Mouse (Mus musculus): ENCODE measurements around the gene Calcoco2. TPM values are rescaled to one million over a fixed set of nuclear protein-coding genes. Genes with fewer than 3 reads are reported as not detected.
"Not testable (repeated sequence)": the region's sequence is repeated elsewhere in the genome, so short reads cannot be mapped to it uniquely, and the experiment has no call there.

The Calcoco2 gene
- polyA plus RNA-seq, 1 experiment from 2014 or later: not detected

DNA sequence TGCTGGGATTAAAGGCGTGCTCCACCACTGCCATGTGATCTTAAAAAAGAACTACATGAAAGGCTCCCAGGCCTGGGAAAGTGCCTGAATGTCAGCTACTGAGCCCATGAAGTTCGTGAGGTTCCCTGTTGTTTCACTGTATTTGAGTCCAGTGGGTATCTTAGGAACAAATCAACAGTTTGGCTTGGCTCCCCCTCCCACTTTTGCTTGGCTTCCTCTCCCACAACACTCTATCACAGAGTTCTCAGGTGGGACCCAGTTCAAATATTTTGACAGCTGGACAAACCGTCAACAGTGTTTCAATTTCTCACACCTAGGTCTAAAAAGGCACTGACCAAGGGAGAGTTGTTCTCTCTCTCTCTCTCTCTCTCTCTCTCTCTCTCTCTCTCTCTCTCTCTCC, 7.6 kb upstream of the Calcoco2 start:
- H3K4me3 ChIP-seq (replicated peaks): no peak overlapping the region
- no peaks in the 10 kb centered on the region for H3K9me3 ChIP-seq (replicated peaks)
- H3K4me2 ChIP-seq: no peak overlapping the region
- peaks cover 3% of the 10 kb centered on the region; the same call in 1 of the 2 replicates for H3K4me1 ChIP-seq (replicated peaks)
- no peaks in the 10 kb centered on the region for H3K36me3 ChIP-seq (replicated peaks)
- 49% methylated on average over 3 of the region's 3 CpGs for WGBS (ENCODE audit: insufficient replicate concordance)
- peaks cover 42% of the 10 kb centered on the region for H3K27me3 ChIP-seq
- H3K9ac ChIP-seq: no peak overlapping the region
- no peak for ATAC-seq (ENCODE audit: insufficient read depth)
- H3K27ac ChIP-seq (replicated peaks): no peak overlapping the region

DNA sequence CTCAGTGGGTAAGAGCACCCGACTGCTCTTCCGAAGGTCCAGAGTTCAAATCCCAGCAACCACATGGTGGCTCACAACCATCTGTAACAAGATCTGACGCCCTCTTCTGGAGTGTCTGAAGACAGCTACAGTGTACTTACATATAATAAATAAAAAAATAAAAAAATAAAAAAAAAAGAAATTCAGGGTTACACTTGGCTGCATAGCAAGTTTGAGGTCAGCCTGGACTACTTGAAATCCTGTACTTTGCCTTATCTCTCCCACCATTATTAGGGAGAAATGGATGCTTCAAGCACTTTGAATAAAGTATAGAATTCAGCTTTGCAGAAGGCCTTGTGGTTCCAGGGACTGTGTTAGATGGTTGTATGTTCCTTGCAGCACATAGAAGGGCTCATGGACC, 5.2 kb upstream of the Calcoco2 start:
- not testable (repeated sequence) for H3K9ac ChIP-seq; H3K4me1 ChIP-seq (replicated peaks); H3K9me3 ChIP-seq (replicated peaks); H3K4me3 ChIP-seq (replicated peaks); ATAC-seq (ENCODE audit: insufficient read depth); H3K36me3 ChIP-seq (replicated peaks); H3K27ac ChIP-seq (replicated peaks); H3K4me2 ChIP-seq
- peaks cover 29% of the 10 kb centered on the region; the same call in 1 of the 2 replicates for H3K27me3 ChIP-seq
- WGBS (ENCODE audit: insufficient replicate concordance): 51% methylated on average over 3 of the region's 3 CpGs

DNA sequence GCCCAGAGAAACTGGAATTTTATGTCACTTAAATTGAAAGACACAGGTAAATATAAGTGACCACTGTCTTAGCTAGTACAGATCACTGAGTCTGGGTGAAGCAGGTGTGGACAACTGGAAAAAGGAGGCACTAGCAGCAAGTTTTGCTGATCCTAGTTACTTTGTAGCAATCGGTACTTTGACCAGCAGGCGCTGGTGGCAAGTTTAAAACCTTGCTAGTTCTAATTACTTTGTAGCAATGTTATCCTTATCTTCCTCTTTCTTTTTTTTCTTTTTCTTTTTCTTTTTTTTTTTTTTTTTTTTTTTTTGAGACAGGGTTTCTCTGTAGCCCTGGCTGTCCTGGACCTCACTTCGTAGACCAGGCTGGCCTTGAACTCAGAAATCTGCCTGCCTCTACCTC, 4.4 kb upstream of the Calcoco2 start:
- WGBS (ENCODE audit: insufficient replicate concordance): 64% methylated on average over 3 of the region's 3 CpGs
- peaks cover 25% of the 10 kb centered on the region for H3K27me3 ChIP-seq
- H3K4me1 ChIP-seq (replicated peaks): no peaks in the 10 kb centered on the region
- H3K9ac ChIP-seq: no peak overlapping the region
- no peak for ATAC-seq (ENCODE audit: insufficient read depth)
- H3K4me3 ChIP-seq (replicated peaks): no peak overlapping the region
- no peaks in the 10 kb centered on the region for H3K9me3 ChIP-seq (replicated peaks)
- no peak overlapping the region for H3K27ac ChIP-seq (replicated peaks)
- H3K4me2 ChIP-seq: no peak overlapping the region
- H3K36me3 ChIP-seq (replicated peaks): no peaks in the 10 kb centered on the region

DNA sequence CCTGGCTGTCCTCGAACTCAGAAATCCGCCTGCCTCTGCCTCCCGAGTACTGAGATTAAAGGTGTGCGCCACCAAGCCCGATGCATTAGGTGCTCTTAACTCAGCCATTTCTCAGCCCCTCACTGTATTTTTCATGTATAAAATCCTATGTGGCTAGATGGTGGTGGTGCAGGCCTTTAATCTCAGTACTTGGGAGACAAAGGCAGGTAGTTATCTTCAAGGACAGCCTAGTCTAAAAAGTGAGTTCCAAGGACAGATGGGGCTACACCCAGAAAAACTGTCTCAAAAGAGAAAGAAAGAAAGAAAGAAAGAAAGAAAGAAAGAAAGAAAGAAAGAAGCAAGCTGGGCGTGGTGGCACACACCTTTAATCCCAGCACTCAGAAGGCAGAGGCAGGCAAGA, 3.7 kb upstream of the Calcoco2 start:
- ATAC-seq (ENCODE audit: insufficient read depth): no peak
- 65% methylated on average over 6 of the region's 6 CpGs for WGBS (ENCODE audit: insufficient replicate concordance)
- Histone ChIP-seq H3K36me3 (replicated peaks) (no peaks in the 10 kb centered on the region), H3K9me3 (replicated peaks) (no peaks in the 10 kb centered on the region), H3K9ac (no peak overlapping the region), H3K27ac (replicated peaks) (no peak overlapping the region), H3K4me2 (no peak overlapping the region), H3K4me1 (replicated peaks) (no peaks in the 10 kb centered on the region), H3K4me3 (replicated peaks) (no peak overlapping the region), H3K27me3 (peaks cover 19% of the 10 kb centered on the region)

GRCm38 (mm10) chr11:96114077-96114476, 2.3 kb upstream of the Calcoco2 start:
- Histone ChIP-seq H3K4me1 (replicated peaks) (no peaks in the 10 kb centered on the region), H3K36me3 (replicated peaks) (no peaks in the 10 kb centered on the region), H3K27me3 (peaks cover 16% of the 10 kb centered on the region), H3K27ac (replicated peaks) (no peak overlapping the region), H3K9ac (no peak overlapping the region), H3K4me3 (replicated peaks) (no peak overlapping the region), H3K4me2 (no peak overlapping the region), H3K9me3 (replicated peaks) (no peaks in the 10 kb centered on the region)
- 49% methylated on average over 2 of the region's 2 CpGs for WGBS (ENCODE audit: insufficient replicate concordance)
- no peak for ATAC-seq (ENCODE audit: insufficient read depth)

- not testable (repeated sequence) for ATAC-seq (ENCODE audit: insufficient read depth); H3K36me3 ChIP-seq (replicated peaks); H3K4me2 ChIP-seq; H3K4me1 ChIP-seq (replicated peaks); H3K9me3 ChIP-seq (replicated peaks); H3K4me3 ChIP-seq (replicated peaks); H3K9ac ChIP-seq; H3K27ac ChIP-seq (replicated peaks)
- H3K27me3 ChIP-seq: peaks cover 16% of the 10 kb centered on the region
- WGBS (ENCODE audit: insufficient replicate concordance): 39% methylated on average over 2 of the region's 2 CpGs
Observed at GRCm38 (mm10) chr11:96110950-96111349, 814 bp downstream of the Calcoco2 start.

- no peak for ATAC-seq (ENCODE audit: insufficient read depth)
- H3K9me3 ChIP-seq (replicated peaks): no peaks in the 10 kb centered on the region
- WGBS (ENCODE audit: insufficient replicate concordance): 57% methylated on average over 1 of the region's 1 CpGs
- no peaks in the 10 kb centered on the region for H3K4me1 ChIP-seq (replicated peaks)
- H3K27ac ChIP-seq (replicated peaks): no peak overlapping the region
- H3K9ac ChIP-seq: no peak overlapping the region
- peaks cover 8% of the 10 kb centered on the region for H3K27me3 ChIP-seq
- H3K4me3 ChIP-seq (replicated peaks): no peak overlapping the region
- H3K36me3 ChIP-seq (replicated peaks): no peaks in the 10 kb centered on the region
- no peak overlapping the region for H3K4me2 ChIP-seq
Observed at GRCm38 (mm10) chr11:96108376-96108775, 3.4 kb downstream of the Calcoco2 start.

DNA sequence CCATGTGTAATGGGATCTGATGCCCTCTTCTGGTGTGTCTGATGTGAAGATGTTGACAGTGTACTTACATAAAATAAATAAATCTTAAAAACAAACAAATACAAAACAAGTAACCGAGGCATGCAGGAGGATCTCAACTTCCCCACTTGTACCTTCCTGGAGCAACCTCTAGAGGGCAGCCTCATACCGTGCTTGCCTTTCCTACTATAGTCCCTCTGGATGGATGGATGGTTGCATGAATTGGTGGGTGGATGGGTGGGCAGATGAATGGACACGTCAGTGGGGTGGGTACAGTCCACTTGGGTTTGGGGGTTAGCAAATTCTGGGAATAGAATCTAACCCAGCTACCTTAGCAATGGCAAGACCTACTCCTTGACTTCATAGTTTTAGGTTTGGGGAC, 18.4 kb downstream of the Calcoco2 start:
- H3K9me3 ChIP-seq (replicated peaks): no peaks in the 10 kb centered on the region
- H3K27me3 ChIP-seq: peaks cover 6% of the 10 kb centered on the region; the same call in 1 of the 2 replicates
- H3K36me3 ChIP-seq (replicated peaks): no peaks in the 10 kb centered on the region
- no peak for ATAC-seq (ENCODE audit: insufficient read depth)
- 6% methylated on average over 3 of the region's 3 CpGs for WGBS (ENCODE audit: insufficient replicate concordance)
- no peak overlapping the region for H3K4me2 ChIP-seq
- no peak overlapping the region for H3K27ac ChIP-seq (replicated peaks)
- no peak overlapping the region for H3K4me3 ChIP-seq (replicated peaks)
- no peak overlapping the region for H3K9ac ChIP-seq
- no peaks in the 10 kb centered on the region for H3K4me1 ChIP-seq (replicated peaks)

- Histone ChIP-seq H3K4me3 (replicated peaks) (no peak overlapping the region), H3K27ac (replicated peaks) (no peak overlapping the region), H3K36me3 (replicated peaks) (no peaks in the 10 kb centered on the region), H3K27me3 (peaks cover 6% of the 10 kb centered on the region; the same call in 1 of the 2 replicates), H3K9me3 (replicated peaks) (no peaks in the 10 kb centered on the region), H3K4me2 (no peak overlapping the region), H3K9ac (no peak overlapping the region), H3K4me1 (replicated peaks) (no peaks in the 10 kb centered on the region)
- ATAC-seq (ENCODE audit: insufficient read depth): no peak
- 36% methylated on average over 7 of the region's 7 CpGs for WGBS (ENCODE audit: insufficient replicate concordance)
Observed at GRCm38 (mm10) chr11:96092674-96093291, 19.0 kb downstream of the Calcoco2 start.

- Histone ChIP-seq H3K4me2 (no peak overlapping the region), H3K9ac (no peak overlapping the region), H3K27me3 (peaks cover 6% of the 10 kb centered on the region; the same call in 1 of the 2 replicates), H3K9me3 (replicated peaks) (no peaks in the 10 kb centered on the region), H3K4me3 (replicated peaks) (no peak overlapping the region), H3K36me3 (replicated peaks) (no peaks in the 10 kb centered on the region), H3K27ac (replicated peaks) (no peak overlapping the region), H3K4me1 (replicated peaks) (no peaks in the 10 kb centered on the region)
- 43% methylated on average over 2 of the region's 2 CpGs for WGBS (ENCODE audit: insufficient replicate concordance)
- ATAC-seq (ENCODE audit: insufficient read depth): no peak
Observed at GRCm38 (mm10) chr11:96091073-96091472, 20.7 kb downstream of the Calcoco2 start.

- H3K9ac ChIP-seq: no peak overlapping the region
- ATAC-seq (ENCODE audit: insufficient read depth): no peak
- H3K9me3 ChIP-seq (replicated peaks): no peaks in the 10 kb centered on the region
- H3K27ac ChIP-seq (replicated peaks): no peak overlapping the region
- WGBS (ENCODE audit: insufficient replicate concordance): 80% methylated on average over 6 of the region's 6 CpGs
- no peak overlapping the region for H3K4me3 ChIP-seq (replicated peaks)
- no peaks in the 10 kb centered on the region for H3K4me1 ChIP-seq (replicated peaks)
- no peaks in the 10 kb centered on the region for H3K36me3 ChIP-seq (replicated peaks)
- no peak overlapping the region for H3K4me2 ChIP-seq
- peaks cover 7% of the 10 kb centered on the region; the same call in 1 of the 2 replicates for H3K27me3 ChIP-seq
Observed at GRCm38 (mm10) chr11:96087981-96088380, 23.8 kb downstream of the Calcoco2 start.

- Histone ChIP-seq H3K9ac (no peak overlapping the region), H3K4me1 (replicated peaks) (no peaks in the 10 kb centered on the region), H3K4me2 (no peak overlapping the region), H3K9me3 (replicated peaks) (no peaks in the 10 kb centered on the region), H3K4me3 (replicated peaks) (no peak overlapping the region), H3K27me3 (peaks cover 3% of the 10 kb centered on the region; the same call in 1 of the 2 replicates), H3K27ac (replicated peaks) (no peak overlapping the region), H3K36me3 (replicated peaks) (no peaks in the 10 kb centered on the region)
- WGBS (ENCODE audit: insufficient replicate concordance): 44% methylated on average over 3 of the region's 3 CpGs
- no peak for ATAC-seq (ENCODE audit: insufficient read depth)
Observed at GRCm38 (mm10) chr11:96082682-96083081, 29.1 kb downstream of the Calcoco2 start.
